Mouse (Mus musculus): ENCODE measurements around the gene Acaa1a. TPM values are rescaled to one million over a fixed set of nuclear protein-coding genes. Genes with fewer than 3 reads are reported as not detected.
"Not testable (repeated sequence)": the region's sequence is repeated elsewhere in the genome, so short reads cannot be mapped to it uniquely, and the experiment has no call there.

Gene Acaa1a
- polyA plus RNA-seq, 1 experiment, result 132 TPM

- TF ChIP-seq CTCF (IDR thresholded peaks at IDR 0.05; ENCODE audit: borderline replicate concordance, extremely low read depth, insufficient read depth, insufficient read length), result no peak
- TF ChIP-seq POLR2A (IDR thresholded peaks at IDR 0.05; ENCODE audit: borderline replicate concordance, extremely low read depth, insufficient read depth, insufficient read length, poor library complexity, severe bottlenecking), result no peak
- no peak for DNase-seq (ENCODE audit: low read depth)
Observed at GRCm38 (mm10) chr9:119361416-119361815, 21.9 kb downstream of the Acaa1a start.

GRCm38 (mm10) chr9:119363229-119363628 is 23.8 kb downstream of the Acaa1a start:
- DNase-seq (ENCODE audit: low read depth), result no peak
- TF ChIP-seq POLR2A (IDR thresholded peaks at IDR 0.05; ENCODE audit: borderline replicate concordance, extremely low read depth, insufficient read depth, insufficient read length, poor library complexity, severe bottlenecking), result no peak
- TF ChIP-seq CTCF (IDR thresholded peaks at IDR 0.05; ENCODE audit: borderline replicate concordance, extremely low read depth, insufficient read depth, insufficient read length), result no peak

DNA sequence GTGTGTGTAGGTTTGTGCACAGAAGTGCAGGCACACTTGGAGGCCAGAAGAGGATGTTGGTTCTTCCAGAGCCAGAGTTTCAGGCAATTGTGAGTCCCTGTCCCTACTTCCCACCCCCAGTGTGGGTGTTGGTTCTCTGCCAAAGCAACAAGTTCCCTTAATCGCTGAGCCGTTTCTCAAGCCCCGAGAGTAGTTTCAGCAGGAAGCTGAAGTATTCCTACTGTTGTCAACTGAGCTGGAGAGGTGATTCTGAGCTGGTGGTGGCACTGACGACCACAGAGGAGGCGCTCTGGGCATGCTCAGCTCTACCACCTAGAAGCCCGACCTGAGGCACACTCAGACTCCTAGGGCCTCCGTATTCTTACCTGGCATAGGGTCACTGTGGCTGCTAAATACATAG is 25.8 kb downstream of the Acaa1a start, which contains the start of gene Slc22a14:
Gene Slc22a14, minus strand, starts transcription at position 270 of the 400 bp plus-strand sequence.
- TF ChIP-seq POLR2A (IDR thresholded peaks at IDR 0.05; ENCODE audit: borderline replicate concordance, extremely low read depth, insufficient read depth, insufficient read length, poor library complexity, severe bottlenecking) (no peak), CTCF (IDR thresholded peaks at IDR 0.05; ENCODE audit: borderline replicate concordance, extremely low read depth, insufficient read depth, insufficient read length) (no peak)
- no peak for DNase-seq (ENCODE audit: low read depth)

DNA sequence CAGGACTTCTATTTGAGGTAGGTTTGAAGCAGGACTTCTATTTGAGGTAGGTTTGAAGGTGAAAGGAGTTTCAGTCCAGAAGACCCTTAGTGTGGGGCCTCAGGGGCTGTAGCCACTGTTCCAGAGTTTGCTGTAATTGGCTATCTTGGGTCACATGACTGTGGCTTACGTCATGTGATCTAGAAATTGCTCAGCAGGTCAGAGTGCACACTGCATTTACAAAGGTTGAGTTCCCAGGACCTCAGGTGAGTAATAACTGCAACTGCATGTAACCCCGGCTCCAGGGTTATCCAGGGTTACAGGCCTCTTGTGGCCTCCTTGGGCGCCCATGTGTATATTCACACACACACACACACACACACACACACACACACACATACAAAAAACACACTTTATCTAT is 28.9 kb downstream of the Acaa1a start:
- DNase-seq (ENCODE audit: low read depth), result no peak
- TF ChIP-seq CTCF (IDR thresholded peaks at IDR 0.05; ENCODE audit: borderline replicate concordance, extremely low read depth, insufficient read depth, insufficient read length) (no peak), POLR2A (IDR thresholded peaks at IDR 0.05; ENCODE audit: borderline replicate concordance, extremely low read depth, insufficient read depth, insufficient read length, poor library complexity, severe bottlenecking) (no peak)

- DNase-seq (ENCODE audit: low read depth), result not testable (repeated sequence)
Observed at GRCm38 (mm10) chr9:119370770-119371169, 31.3 kb downstream of the Acaa1a start.

- TF ChIP-seq POLR2A (IDR thresholded peaks at IDR 0.05; ENCODE audit: borderline replicate concordance, extremely low read depth, insufficient read depth, insufficient read length, poor library complexity, severe bottlenecking) (no peak), CTCF (IDR thresholded peaks at IDR 0.05; ENCODE audit: borderline replicate concordance, extremely low read depth, insufficient read depth, insufficient read length) (no peak)
- DNase-seq (ENCODE audit: low read depth), result no peak
Observed at GRCm38 (mm10) chr9:119371251-119371650, 31.8 kb downstream of the Acaa1a start.

GRCm38 (mm10) chr9:119375008-119375407 is 35.5 kb downstream of the Acaa1a start:
- TF ChIP-seq CTCF (IDR thresholded peaks at IDR 0.05; ENCODE audit: borderline replicate concordance, extremely low read depth, insufficient read depth, insufficient read length), result no peak
- no peak for TF ChIP-seq POLR2A (IDR thresholded peaks at IDR 0.05; ENCODE audit: borderline replicate concordance, extremely low read depth, insufficient read depth, insufficient read length, poor library complexity, severe bottlenecking)
- DNase-seq (ENCODE audit: low read depth), result no peak

- DNase-seq (ENCODE audit: low read depth), result no peak
- TF ChIP-seq CTCF (IDR thresholded peaks at IDR 0.05; ENCODE audit: borderline replicate concordance, extremely low read depth, insufficient read depth, insufficient read length) (no peak), POLR2A (IDR thresholded peaks at IDR 0.05; ENCODE audit: borderline replicate concordance, extremely low read depth, insufficient read depth, insufficient read length, poor library complexity, severe bottlenecking) (no peak)
Observed at GRCm38 (mm10) chr9:119375556-119375955, 36.1 kb downstream of the Acaa1a start.

DNA sequence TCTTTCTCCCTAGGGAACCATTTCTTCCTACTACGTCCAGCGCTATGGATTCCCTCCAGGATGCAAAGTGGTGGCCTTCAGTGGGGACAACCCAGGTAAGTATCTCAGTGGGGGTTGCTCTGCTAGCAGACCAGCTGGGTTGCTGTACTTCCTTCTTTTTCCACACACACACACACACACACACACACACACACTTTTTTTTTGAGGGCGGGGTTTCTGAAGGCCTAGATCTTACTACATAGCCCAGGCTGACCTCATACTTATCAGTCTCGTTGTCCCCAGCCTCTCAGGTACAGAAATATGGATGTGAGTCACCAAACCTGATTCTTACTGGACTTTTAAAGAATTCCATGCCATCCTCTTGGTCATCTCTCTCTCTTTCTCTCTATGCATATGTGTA is 38.8 kb downstream of the Acaa1a start:
- TF ChIP-seq CTCF (IDR thresholded peaks at IDR 0.05; ENCODE audit: borderline replicate concordance, extremely low read depth, insufficient read depth, insufficient read length), result no peak
- TF ChIP-seq POLR2A (IDR thresholded peaks at IDR 0.05; ENCODE audit: borderline replicate concordance, extremely low read depth, insufficient read depth, insufficient read length, poor library complexity, severe bottlenecking), result no peak

GRCm38 (mm10) chr9:119382603-119383002 is 43.1 kb downstream of the Acaa1a start:
- DNase-seq (ENCODE audit: low read depth), result peak; percentile 47

More for the DNA sequence above, 38.8 kb downstream of the Acaa1a start:
- no peak for DNase-seq (ENCODE audit: low read depth)

GRCm38 (mm10) chr9:119388956-119389355 is 49.5 kb downstream of the Acaa1a start:
- no peak for DNase-seq (ENCODE audit: low read depth)
- TF ChIP-seq POLR2A (IDR thresholded peaks at IDR 0.05; ENCODE audit: borderline replicate concordance, extremely low read depth, insufficient read depth, insufficient read length, poor library complexity, severe bottlenecking) (no peak), CTCF (IDR thresholded peaks at IDR 0.05; ENCODE audit: borderline replicate concordance, extremely low read depth, insufficient read depth, insufficient read length) (no peak)

More at GRCm38 (mm10) chr9:119382603-119383002, 43.1 kb downstream of the Acaa1a start:
- TF ChIP-seq POLR2A (IDR thresholded peaks at IDR 0.05; ENCODE audit: borderline replicate concordance, extremely low read depth, insufficient read depth, insufficient read length, poor library complexity, severe bottlenecking) (no peak), CTCF (IDR thresholded peaks at IDR 0.05; ENCODE audit: borderline replicate concordance, extremely low read depth, insufficient read depth, insufficient read length) (no peak)

GRCm38 (mm10) chr9:119390214-119390613 is 50.7 kb downstream of the Acaa1a start:
- no peak for TF ChIP-seq POLR2A (IDR thresholded peaks at IDR 0.05; ENCODE audit: borderline replicate concordance, extremely low read depth, insufficient read depth, insufficient read length, poor library complexity, severe bottlenecking)
- TF ChIP-seq CTCF (IDR thresholded peaks at IDR 0.05; ENCODE audit: borderline replicate concordance, extremely low read depth, insufficient read depth, insufficient read length), result no peak
- no peak for DNase-seq (ENCODE audit: low read depth)

DNA sequence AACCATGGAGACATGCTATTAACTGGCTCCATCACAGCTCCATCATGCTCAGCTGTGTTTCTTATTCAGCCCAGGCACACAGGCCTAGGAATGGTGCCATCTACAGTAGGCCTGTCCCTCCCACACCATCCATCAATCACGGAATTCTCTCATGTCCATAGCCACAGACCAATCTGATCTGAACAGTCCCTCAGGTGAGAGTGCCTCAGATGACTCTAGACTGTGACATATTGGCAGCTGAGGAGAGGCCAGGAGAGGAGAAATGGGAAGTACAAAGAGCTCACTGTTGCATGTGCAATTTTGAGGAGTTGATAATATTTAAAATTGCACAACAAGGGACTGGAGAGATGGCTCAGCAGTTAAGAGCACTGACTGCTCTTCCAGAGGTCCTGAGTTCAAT is 55.3 kb downstream of the Acaa1a start:
- TF ChIP-seq CTCF (IDR thresholded peaks at IDR 0.05; ENCODE audit: borderline replicate concordance, extremely low read depth, insufficient read depth, insufficient read length), result no peak
- TF ChIP-seq POLR2A (IDR thresholded peaks at IDR 0.05; ENCODE audit: borderline replicate concordance, extremely low read depth, insufficient read depth, insufficient read length, poor library complexity, severe bottlenecking), result no peak
- no peak for DNase-seq (ENCODE audit: low read depth)

Other genes starting within 250 kb of the Acaa1a start
- gene Plcd1, start 246.2 kb upstream of the Acaa1a start, polyA plus RNA-seq (2012; rRNA removed), result 20.4 and 25.0 TPM in 2 replicates
- 0.92 and 2.2 TPM in 2 replicates for gene Dlec1, start 237.2 kb upstream of the Acaa1a start, polyA plus RNA-seq (2012; rRNA removed)
- gene Acaa1b, start 182.6 kb upstream of the Acaa1a start, polyA plus RNA-seq (2012; rRNA removed), result 1.4 and 2.1 TPM in 2 replicates
- not detected in 2 replicates for gene Gm47289, start 180.5 kb upstream of the Acaa1a start, polyA plus RNA-seq (2012; rRNA removed)
- gene Slc22a13, start 130.6 kb upstream of the Acaa1a start, polyA plus RNA-seq (2012; rRNA removed), result 0.06 and 0.10 TPM in 2 replicates
- gene Oxsr1, start 17.2 kb upstream of the Acaa1a start, polyA plus RNA-seq (2012; rRNA removed), result 53.8 and 55.0 TPM in 2 replicates
- gene Myd88, start 1.7 kb downstream of the Acaa1a start, polyA plus RNA-seq (2012; rRNA removed), result 3.1 and 4.4 TPM in 2 replicates
- gene Xylb, start 17.7 kb downstream of the Acaa1a start, polyA plus RNA-seq (2012; rRNA removed), result 5.2 and 6.3 TPM in 2 replicates
- gene Slc22a14, start 25.9 kb downstream of the Acaa1a start, polyA plus RNA-seq (2012; rRNA removed), result 0.04 and 0.05 TPM in 2 replicates
- 22.1 and 32.1 TPM in 2 replicates for gene Acvr2b, start 62.4 kb downstream of the Acaa1a start, polyA plus RNA-seq (2012; rRNA removed)
- gene Exog, start 105.3 kb downstream of the Acaa1a start, polyA plus RNA-seq (2012; rRNA removed), result 21.4 and 25.7 TPM in 2 replicates
- gene Scn5a, start 239.3 kb downstream of the Acaa1a start, polyA plus RNA-seq (2012; rRNA removed), result 0.97 and 1.5 TPM in 2 replicates

All from brain, embryonic 14.5 days (tissue).